Mouse (Mus musculus): ENCODE measurements at regions not wholly inside any gene's neighbourhood (a gene's known extent, or its start where the extent isn't known, plus 50 kb on each side); places are given as distances from the start of the nearest gene placed in this dataset.

DNA sequence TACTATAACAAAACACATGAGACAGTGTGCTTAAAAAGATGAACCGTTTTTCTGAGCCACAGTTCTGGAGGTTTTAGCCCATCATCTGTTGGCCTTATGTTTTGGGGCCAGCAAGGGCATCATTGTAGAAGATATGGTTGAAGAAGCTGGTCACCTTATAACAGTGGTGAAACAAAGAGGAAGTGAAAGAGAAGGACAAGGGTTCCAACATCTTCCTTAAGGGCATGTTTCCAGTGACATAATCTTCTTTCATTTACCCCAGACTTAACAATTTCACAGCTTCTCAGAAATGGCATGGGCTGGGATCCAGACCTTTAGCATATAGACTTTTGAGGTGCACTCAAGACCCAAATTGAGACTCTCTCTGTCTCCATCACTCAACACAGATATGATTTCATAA is 259.5 kb downstream of the 1700064H15Rik start:
- no peak for DNase-seq (ENCODE audit: low spot score in 2 of 2)

DNA sequence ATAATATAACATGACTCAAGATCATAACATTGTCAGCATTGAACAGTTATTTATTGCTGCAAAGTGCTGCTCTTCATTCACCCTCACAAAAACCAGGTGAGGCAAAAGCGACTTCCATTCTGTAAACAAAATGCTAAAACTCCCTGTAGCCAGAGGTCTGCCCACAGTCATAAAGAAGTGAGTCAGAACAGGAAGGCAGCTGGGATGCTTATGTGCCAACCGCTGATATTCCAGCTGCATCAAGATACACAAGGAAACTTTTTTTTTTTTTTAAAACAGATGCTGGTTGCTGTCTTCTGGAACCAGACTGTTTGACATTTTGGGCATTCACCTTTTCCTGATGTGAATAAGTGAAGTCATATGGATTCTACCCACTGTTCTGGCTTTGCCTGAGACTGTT is 260.7 kb downstream of the 1700064H15Rik start:
- DNase-seq (ENCODE audit: low spot score in 2 of 2) = no peak
